Mouse (Mus musculus): ENCODE data around the gene Rbm20.

Gene Rbm20

GRCm38 (mm10) chr19:53713364-53713763, 36.3 kb downstream of the Rbm20 start:
- DNase-seq (ENCODE audit: inconsistent age in 2 of 2, low spot score in 1 of 2): no peak

DNA sequence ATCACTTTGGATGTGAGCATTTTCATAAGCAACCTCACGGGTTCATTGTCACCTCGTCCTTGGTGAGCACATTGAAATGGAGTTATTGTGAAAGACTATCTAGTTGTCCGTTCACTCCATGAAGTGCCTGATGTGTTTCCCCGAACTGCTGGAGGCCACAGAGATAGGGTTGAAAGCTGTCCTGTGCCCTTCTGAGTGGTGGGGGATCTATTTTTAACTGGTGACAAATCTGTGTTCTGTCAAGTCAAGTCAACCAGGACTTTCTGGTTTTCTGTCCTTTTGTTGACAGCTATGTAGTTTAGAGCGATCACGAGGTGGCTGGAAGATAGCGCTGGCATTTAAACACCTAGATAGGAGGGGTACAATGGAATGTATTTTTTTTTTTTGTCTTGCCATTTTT, 39.4 kb downstream of the Rbm20 start:
- peak in 1 of 2 experiments; percentile 45 for DNase-seq (ENCODE audit: inconsistent age in 2 of 2, low spot score in 1 of 2)

DNA sequence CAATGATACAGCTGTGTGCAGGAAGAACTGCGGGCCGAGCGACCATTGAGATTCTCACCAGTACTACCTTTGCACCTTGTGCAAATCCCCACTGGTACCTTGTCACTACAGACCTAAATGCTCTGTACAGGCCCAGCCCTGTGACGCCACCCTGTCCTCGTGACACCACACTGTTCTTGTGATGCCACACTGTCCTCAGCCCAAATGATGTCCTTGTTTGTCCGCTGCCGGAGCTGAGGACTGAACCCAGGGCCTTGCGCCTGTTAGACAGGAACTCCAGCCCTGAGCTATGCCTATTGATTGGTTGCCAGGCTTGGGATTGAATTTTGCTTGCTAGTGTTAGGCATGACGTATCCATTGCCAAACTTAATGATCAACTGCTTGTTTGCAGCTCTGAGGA, 40.3 kb downstream of the Rbm20 start:
- no peak for DNase-seq (ENCODE audit: inconsistent age in 2 of 2, low spot score in 1 of 2)

DNA sequence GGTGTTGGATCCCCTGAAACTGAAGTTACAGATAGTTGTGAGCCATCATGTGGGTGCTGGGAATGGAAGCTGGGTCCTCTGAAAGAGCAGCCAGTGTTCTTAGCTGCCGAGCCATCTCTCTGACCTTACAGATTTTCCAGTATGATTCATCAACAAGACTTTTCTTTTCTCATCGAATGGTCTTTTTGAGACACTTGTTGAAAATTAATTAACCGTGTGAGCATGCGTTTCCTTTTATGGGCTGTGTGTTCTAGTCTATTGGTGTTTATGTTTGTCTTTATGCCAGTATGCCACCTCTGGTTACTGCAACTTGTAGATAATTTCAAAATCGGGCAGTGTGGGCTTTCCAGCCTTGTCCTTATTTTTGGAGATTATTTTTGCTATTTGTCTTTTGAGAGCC, 45.1 kb downstream of the Rbm20 start:
- DNase-seq (ENCODE audit: inconsistent age in 2 of 2, low spot score in 1 of 2): no peak

DNA sequence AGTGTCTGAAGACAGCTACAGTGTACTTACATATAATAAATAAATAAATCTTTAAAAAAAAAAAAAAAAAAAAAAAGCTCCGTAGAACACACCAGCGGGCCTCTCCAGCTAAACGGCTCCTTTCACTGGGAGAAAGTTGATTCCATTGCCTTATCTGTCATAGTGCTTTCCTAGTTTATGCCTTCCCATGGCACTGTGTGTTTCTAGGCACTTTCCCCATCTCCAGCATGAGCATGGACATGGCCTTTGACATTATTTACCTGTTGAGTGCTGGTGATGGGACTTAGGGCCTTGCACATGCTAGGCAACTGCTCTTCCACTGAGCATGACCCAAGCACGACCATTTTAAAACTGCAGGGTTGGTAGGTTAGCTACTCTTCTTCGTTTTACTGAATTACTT, 46.9 kb downstream of the Rbm20 start:
- no peak for DNase-seq (ENCODE audit: inconsistent age in 2 of 2, low spot score in 1 of 2)

DNA sequence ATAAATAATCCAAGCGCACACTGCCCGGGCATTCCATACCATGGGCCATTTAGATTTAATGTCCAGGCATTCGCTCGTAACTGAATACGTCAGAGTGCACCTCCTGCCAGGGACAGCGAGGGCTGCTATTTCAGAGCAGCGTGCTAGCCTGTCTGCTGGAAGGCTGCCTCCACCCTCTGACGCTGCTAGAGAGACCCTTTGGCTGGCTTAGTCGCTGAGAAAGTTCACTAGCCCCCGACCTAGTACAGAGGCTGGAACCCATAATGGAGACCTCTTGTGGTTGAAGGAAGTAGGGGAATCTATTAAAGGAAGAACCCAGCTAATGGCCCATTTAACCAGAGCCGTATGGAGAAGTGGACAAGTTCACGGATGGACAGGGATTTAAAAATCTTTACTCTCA, 49.2 kb downstream of the Rbm20 start:
- DNase-seq (ENCODE audit: inconsistent age in 2 of 2, low spot score in 1 of 2): no peak

- DNase-seq (ENCODE audit: inconsistent age in 2 of 2, low spot score in 1 of 2): no peak
Measured at GRCm38 (mm10) chr19:53726755-53727154, 49.6 kb downstream of the Rbm20 start.

DNA sequence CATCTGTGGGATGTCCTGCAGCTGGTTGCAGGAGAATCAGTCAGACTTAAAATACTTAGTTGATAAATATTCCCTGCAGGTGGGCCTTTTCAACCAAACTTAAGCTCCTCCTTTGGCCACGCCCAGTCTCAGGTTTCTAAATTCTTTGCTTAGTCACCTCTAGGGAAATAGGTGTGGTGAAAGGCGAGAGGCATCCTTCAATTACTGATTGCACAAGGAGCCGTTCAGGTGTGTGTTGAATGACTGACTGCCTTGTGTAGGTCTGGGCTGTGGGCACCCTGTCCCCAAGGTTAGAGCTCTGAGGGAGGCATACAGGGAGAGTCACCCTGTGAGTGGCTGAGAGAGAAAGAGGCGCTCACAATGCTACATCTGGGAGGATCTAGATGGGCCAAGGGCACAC, 50.2 kb downstream of the Rbm20 start:
- DNase-seq (ENCODE audit: inconsistent age in 2 of 2, low spot score in 1 of 2): no peak

DNA sequence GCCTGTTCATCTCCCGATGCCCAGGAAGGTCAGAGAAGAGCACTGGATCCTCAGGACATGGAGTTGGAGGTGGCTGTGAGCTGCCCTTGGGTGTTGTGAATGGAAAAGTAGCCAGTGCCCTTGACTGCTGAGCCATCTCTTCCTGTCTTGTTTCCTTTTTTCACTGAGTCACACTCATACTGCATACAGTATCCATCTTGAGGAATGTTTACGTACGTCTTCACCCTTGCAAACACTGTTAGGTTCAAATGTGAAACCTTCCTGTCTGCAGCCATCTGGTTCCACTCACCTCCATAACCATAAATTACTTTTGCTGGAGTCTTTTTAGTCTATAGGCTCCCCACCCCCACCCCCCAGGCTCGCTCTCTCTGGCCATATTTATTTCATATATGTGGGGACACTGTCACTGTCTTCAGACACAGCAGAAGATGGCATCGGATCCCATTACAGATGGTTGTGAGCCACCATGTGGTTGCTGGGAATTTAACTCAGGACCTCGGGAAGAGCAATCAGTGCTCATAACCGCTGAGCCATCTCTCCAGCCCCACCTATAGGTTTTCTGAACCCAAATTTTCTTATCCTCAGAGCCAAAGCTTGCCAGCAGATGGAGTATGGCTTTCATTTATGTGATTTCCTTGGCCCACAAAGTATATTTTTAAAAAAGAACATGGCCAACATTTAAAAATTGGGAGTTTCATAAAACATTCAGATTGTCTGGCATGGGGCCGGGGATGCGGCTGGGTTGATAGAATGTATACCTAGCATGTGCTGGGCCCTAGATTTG, 51.0 kb downstream of the Rbm20 start:
- no peak for DNase-seq (ENCODE audit: inconsistent age in 2 of 2, low spot score in 1 of 2)

DNA sequence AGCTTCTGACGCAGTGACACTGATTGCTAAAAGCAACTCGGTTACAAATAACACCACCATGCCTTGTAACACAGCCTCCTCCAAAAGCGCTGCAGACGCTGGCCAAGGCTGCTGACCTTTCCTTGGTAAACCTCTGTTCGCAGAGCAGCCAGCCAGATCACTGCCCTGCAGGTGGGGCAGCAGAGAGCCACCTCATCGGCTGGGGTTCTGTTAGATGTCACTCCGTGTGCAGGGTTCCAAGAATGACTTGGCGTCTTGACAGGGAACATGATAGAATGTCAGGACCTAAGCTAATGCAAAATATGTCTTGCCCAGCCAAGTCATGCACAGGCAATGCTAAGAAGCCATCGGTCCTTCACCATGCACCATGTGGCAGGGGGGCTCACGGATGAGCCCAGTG, 52.8 kb downstream of the Rbm20 start:
- DNase-seq (ENCODE audit: inconsistent age in 2 of 2, low spot score in 1 of 2): no peak

DNA sequence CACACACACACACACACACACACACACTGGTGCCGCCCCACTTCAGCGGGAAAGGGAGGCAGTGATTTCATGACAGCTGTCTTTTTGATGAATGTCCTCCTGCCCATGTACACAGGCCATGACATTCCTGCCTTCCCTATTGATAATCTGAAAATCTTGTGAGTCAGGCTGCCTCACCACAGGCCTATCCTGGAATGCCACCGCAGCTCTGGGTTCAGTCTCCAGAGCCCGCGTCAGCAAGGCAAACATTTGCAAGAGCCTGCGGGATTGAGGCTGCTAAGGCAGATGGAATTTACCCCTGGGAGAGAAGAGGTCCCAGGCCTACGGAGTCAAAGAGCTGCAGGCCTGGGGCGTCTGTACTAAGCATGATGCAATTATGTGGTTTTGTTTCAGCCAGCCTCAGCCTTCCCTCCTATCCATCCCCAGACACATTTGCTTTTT, 54.7 kb downstream of the Rbm20 start:
- DNase-seq (ENCODE audit: inconsistent age in 2 of 2, low spot score in 1 of 2): no peak

DNA sequence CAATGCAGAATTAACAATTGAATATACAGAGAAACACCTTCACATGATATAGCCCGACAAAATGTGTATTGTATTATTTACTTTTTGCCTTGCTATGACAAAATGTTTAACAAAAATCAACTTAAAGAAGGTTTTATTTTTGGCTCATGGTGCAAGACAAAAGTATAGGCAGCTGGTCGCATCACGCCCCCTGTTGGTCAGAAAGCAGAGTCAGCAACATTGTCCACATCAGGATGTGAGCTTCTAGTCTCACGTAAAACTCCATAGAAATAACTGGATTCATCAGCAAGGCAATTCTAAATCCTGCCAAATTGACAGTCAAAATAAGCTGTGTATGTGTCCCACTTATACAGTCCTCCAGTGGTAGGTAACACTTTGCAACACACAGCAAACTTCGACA, 57.7 kb downstream of the Rbm20 start:
- no peak for DNase-seq (ENCODE audit: inconsistent age in 2 of 2, low spot score in 1 of 2)

DNA sequence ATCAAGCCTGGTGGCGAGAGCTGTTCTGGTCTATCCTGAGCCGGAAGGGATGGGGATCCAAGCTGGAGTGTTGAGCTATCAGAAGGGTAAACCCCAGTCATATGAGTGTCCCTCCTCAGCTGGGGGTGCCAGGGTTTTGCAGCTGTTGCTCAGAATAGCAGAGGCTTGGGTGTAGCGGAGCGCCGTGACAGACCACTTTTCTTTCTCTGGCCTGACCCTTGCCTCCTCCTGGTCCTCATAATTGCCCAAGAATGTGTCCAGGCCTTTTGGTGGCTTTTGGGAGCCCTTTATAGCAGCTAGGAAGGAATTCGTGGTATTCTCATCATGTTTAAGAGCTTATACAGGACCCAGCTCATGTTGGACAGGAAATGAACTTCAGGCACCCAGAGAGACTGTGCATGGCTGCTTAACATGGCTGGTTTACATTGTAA, 61.6 kb downstream of the Rbm20 start:
- no peak for DNase-seq (ENCODE audit: inconsistent age in 2 of 2, low spot score in 1 of 2)

- DNase-seq (ENCODE audit: inconsistent age in 2 of 2, low spot score in 1 of 2): no peak
Measured at GRCm38 (mm10) chr19:53739570-53740266, 62.6 kb downstream of the Rbm20 start.

GRCm38 (mm10) chr19:53740750-53741380, 63.8 kb downstream of the Rbm20 start:
- DNase-seq (ENCODE audit: inconsistent age in 2 of 2, low spot score in 1 of 2): no peak

- DNase-seq (ENCODE audit: inconsistent age in 2 of 2, low spot score in 1 of 2): no peak
Measured at GRCm38 (mm10) chr19:53741902-53742301, 64.8 kb downstream of the Rbm20 start.

- DNase-seq (ENCODE audit: inconsistent age in 2 of 2, low spot score in 1 of 2): no peak
Measured at GRCm38 (mm10) chr19:53745354-53745753, 68.2 kb downstream of the Rbm20 start.

DNA sequence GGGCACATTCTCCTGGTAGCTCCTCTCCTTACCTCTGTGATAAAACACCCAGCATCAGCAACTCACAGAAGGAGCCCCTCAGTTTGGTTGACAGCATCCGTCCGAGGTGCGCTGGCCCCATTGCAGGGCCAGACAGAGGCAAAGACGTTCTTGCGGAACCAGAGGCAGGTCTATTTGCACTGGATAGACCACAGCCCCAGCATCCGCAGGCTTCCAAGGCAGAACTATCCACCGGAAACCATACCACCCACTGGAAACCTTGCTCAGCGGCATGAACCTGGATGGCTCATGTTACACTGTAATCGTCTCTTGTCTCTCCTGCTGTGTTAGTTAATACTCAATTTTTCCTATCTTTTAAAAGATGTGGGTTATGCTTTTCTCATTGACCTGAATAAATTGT, 69.0 kb downstream of the Rbm20 start:
- no peak for DNase-seq (ENCODE audit: inconsistent age in 2 of 2, low spot score in 1 of 2)

DNA sequence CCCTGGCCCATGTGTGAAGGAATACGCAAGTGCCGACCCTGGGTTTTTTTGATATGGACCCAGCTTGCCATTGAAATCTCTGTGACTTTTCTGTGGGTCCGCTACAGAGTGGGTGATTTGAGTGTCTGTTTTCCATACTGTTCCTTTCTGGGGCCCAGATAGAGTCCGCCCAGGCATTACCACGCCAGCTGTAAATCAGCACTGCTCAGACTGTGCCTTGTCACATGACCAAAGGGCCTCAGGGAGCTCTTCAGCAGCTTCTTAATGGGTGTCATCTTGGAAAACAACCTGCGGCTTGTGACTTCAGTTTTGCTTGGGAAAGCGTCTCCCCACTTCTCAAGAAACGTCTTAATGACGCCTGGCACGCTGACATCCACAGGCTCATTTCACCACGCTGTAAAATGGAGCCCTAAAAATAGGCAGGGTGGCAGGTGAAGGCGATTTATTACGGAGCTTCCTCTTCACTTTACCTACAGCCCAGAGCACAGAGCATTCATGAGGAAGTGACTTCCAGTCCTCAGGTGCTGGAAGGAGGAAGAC, 71.2 kb downstream of the Rbm20 start:
- no peak for DNase-seq (ENCODE audit: inconsistent age in 2 of 2, low spot score in 1 of 2)

GRCm38 (mm10) chr19:53749326-53749725, 72.2 kb downstream of the Rbm20 start:
- DNase-seq (ENCODE audit: inconsistent age in 2 of 2, low spot score in 1 of 2): no peak

DNA sequence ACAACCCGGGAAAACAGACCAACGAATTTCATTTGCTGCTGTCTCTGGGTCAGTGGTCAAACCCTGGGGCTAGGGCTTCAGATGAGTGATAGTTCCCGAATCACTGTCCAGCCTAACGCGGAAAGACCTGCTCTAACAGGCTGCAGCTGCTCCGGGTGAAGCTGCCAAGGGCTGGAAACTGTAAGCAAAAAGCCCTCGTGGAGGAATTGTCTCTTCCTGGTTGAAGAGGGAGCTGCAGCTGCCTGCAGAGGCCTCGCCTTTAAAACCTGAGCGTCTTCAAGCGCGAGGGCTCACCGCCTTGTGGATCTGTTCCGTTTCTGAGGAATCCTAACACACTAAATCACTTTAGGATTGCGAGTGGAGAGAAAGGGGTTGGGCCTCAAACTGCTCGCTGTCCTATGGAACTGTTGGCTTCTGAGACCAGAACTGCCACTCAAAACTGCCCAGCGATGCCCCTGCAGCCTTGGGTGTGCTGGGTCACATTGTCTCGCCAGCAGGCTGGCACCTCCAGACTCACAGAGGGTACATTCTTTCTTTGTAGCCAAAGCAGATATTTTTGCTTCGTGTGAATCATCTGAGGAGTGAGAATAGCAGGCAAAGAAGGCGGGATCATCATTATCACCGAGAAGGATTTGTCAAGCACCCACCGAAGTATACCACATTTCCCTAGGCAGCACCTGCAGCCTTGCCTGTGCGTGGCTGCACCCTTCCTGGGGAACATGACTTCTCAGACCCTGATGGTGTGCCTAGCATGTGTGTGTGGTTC, 74.5 kb downstream of the Rbm20 start:
- no peak for DNase-seq (ENCODE audit: inconsistent age in 2 of 2, low spot score in 1 of 2)
